Comparison of ENCODE assay signal across 8 mouse cellular contexts in the genomic region with DNA sequence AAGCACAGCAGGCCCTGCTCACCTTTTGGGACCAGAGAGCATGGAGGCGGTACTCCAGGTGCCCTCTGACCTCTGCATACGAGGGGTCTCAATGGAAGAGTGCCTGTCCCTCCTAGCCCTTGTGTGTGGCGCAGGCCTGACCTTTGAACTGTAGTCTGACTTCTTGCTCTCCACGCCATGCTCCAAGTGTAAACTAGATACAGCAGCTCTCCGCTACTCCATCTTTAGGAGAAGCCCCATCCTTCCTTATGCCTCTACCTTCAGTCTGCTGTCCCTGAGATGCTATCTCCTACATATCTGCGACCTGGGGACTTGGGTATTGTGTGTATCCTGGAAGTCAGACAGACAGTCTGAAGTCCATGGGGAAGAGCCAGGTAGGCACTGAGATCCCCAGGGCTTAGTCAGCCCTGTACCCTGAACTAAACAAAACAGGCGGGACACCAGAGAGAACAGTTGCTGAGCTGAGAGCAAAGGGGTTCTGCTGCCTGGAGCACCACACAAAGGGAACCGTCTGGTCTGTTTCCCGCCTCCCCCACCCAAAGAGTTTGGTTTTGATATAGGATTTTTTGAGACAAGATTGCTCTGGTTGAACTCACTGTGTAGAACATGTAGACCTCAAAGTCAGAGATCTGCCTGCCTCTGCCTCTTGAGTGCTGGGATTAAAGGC. TPM values are rescaled to one million over a fixed set of nuclear protein-coding genes. Genes with fewer than 3 reads are reported as not detected.
DNase-seq lines count a peak whose midpoint lies in the region; ATAC-seq and TF ChIP-seq lines count a peak whose summit lies in the region.

No protein-coding gene starts in this region.

- DNase-seq in cerebellum, adult 8-10 months: peak; percentile 30
- no peak for DNase-seq in cerebellum, adult 9-11 months
- DNase-seq in spleen, adult 2 months (ENCODE audit: low read depth in 1 of 2, low spot score in 2 of 2): no peak
- DNase-seq in spleen, postnatal 36 days (ENCODE audit: low spot score in 2 of 2): no peak
- DNase-seq in limb, embryonic 14.5 days (ENCODE audit: low spot score): no peak
- DNase-seq in stomach, postnatal 0 days (ENCODE audit: low spot score): no peak
- no peak for DNase-seq in testis, postnatal 14 days (ENCODE audit: low spot score)
- DNase-seq in adrenal gland, postnatal 14 days: no peak

- peaks cover 15% of the 10 kb centered on the region for H3K36me3 ChIP-seq in spleen, adult 2 months (ENCODE audit: control insufficient read depth, insufficient read depth, low read length)
- peaks cover 40% of the 10 kb centered on the region for H3K36me3 ChIP-seq in limb, embryonic 14.5 days (ENCODE audit: control insufficient read depth, insufficient read depth, low read length)
- peaks cover 11% of the 10 kb centered on the region; the same call in 1 of the 2 replicates for H3K36me3 ChIP-seq in stomach, postnatal 0 days (ENCODE audit: control insufficient read depth, insufficient read depth, low read length)

- peaks cover 24% of the 10 kb centered on the region; the same call in 1 of the 2 replicates for H3K4me1 ChIP-seq in spleen, adult 2 months (ENCODE audit: control insufficient read depth, insufficient read depth, insufficient read length)
- peaks cover 26% of the 10 kb centered on the region for H3K4me1 ChIP-seq in limb, embryonic 14.5 days (ENCODE audit: control insufficient read depth, insufficient read depth, low read length)
- H3K4me1 ChIP-seq in stomach, postnatal 0 days (replicated peaks; ENCODE audit: control insufficient read depth, insufficient read depth): peaks cover 5% of the 10 kb centered on the region; the same call in 1 of the 2 replicates

- H3K4me3 ChIP-seq in spleen, adult 2 months (ENCODE audit: extremely low read depth, insufficient read depth, insufficient read length): no peak overlapping the region
- no peak overlapping the region; the same call in 1 of the 2 replicates for H3K4me3 ChIP-seq in limb, embryonic 14.5 days (replicated peaks; ENCODE audit: low read length)
- H3K4me3 ChIP-seq in stomach, postnatal 0 days (ENCODE audit: low read depth, low read length): no peak overlapping the region

- ATAC-seq in limb, embryonic 14.5 days (ENCODE audit: low FRiP score, low read depth): no peak
- ATAC-seq in stomach, postnatal 0 days (ENCODE audit: low FRiP score, low TSS enrichment): no peak

- H3K9ac ChIP-seq in limb, embryonic 14.5 days (ENCODE audit: low read depth, low read length, severe bottlenecking): no peak overlapping the region
- H3K9ac ChIP-seq in stomach, postnatal 0 days (ENCODE audit: low read length): 0 out of 2 replicates have a peak overlapping the region, but pooled peaks have one; percentile 31

- no peak for TF ChIP-seq POLR2A in spleen, adult 2 months (IDR thresholded peaks at IDR 0.05; ENCODE audit: low read depth, low read length)
- no peak for TF ChIP-seq POLR2A in limb, embryonic 14.5 days (IDR thresholded peaks at IDR 0.05; ENCODE audit: borderline replicate concordance, extremely low read depth, insufficient read depth, insufficient read length)

- H3K9me3 ChIP-seq in limb, embryonic 14.5 days (ENCODE audit: control insufficient read depth, low read length): no peaks in the 10 kb centered on the region
- H3K9me3 ChIP-seq in stomach, postnatal 0 days (ENCODE audit: control insufficient read depth, low read length): no peaks in the 10 kb centered on the region

- WGBS in spleen, adult 2 months: 78% methylated on average over 9 of the region's 9 CpGs
- WGBS in limb, embryonic 14.5 days: 88% methylated on average over 9 of the region's 9 CpGs
- 83% methylated on average over 9 of the region's 9 CpGs for WGBS in stomach, postnatal 0 days

- no peak for TF ChIP-seq EP300 in stomach, postnatal 0 days (optimal IDR thresholded peaks at IDR 0.05)

- H3K27ac ChIP-seq in spleen, adult 2 months (ENCODE audit: insufficient read depth, low read length): 0 out of 2 replicates have a peak overlapping the region, but pooled peaks have one; percentile 28
- H3K27ac ChIP-seq in limb, embryonic 14.5 days (replicated peaks; ENCODE audit: low read depth, low read length): no peak overlapping the region
- peak overlapping the region; percentile 53; the same call in 1 of the 2 replicates for H3K27ac ChIP-seq in stomach, postnatal 0 days (replicated peaks)

- no peak for TF ChIP-seq CTCF in spleen, adult 2 months (IDR thresholded peaks at IDR 0.05; ENCODE audit: extremely low read depth, insufficient read depth, insufficient read length, insufficient replicate concordance)
- no peak for TF ChIP-seq CTCF in stomach, postnatal 0 days (IDR thresholded peaks at IDR 0.05; ENCODE audit: low read depth)

- peak overlapping the region; percentile 83 for H3K4me2 ChIP-seq in limb, embryonic 14.5 days (replicated peaks; ENCODE audit: low read depth, low read length, severe bottlenecking)
- peak overlapping the region; percentile 71 for H3K4me2 ChIP-seq in stomach, postnatal 0 days (replicated peaks; ENCODE audit: low read depth)

- H3K27me3 ChIP-seq in spleen, adult 2 months (ENCODE audit: control insufficient read depth, insufficient read depth, low read length): no peaks in the 10 kb centered on the region
- H3K27me3 ChIP-seq in limb, embryonic 14.5 days (ENCODE audit: control insufficient read depth, insufficient read depth, low read length): no peaks in the 10 kb centered on the region
- H3K27me3 ChIP-seq in stomach, postnatal 0 days (ENCODE audit: control insufficient read depth, insufficient read depth, low read length): no peaks in the 10 kb centered on the region

RNA-seq across cellular contexts. Expression of gene Slc25a22, which starts 1.7 kb away (rescaled TPM):
- polyA plus RNA-seq in spleen, adult 2 months (2012; rRNA removed): 66.2 and 89.4 TPM in 2 replicates
- polyA plus RNA-seq in limb, embryonic 14.5 days (2012; rRNA removed): 75.1 and 104 TPM in 2 replicates
- polyA plus RNA-seq in limb, embryonic 14.5 days (2014; fragmentation: Nextera tagmentation; extraction: Ambion mirVana): 22.8 and 32.2 TPM in 2 replicates
- polyA plus RNA-seq in stomach, postnatal 0 days (2015; fragmentation: Nextera tagmentation; extraction: Ambion mirVana): 17.2 and 17.6 TPM in 2 replicates
- 87.0 and 91.0 TPM in 2 replicates for total RNA-seq in adrenal gland, postnatal 14 days (2021)

RNA-seq across cellular contexts. Expression of gene Cend1, which starts 6.7 kb away (rescaled TPM):
- polyA plus RNA-seq in spleen, adult 2 months (2012; rRNA removed): 0.08 and 0.11 TPM in 2 replicates
- polyA plus RNA-seq in limb, embryonic 14.5 days (2012; rRNA removed): 1.8 TPM in 2 replicates
- 0.66 and 0.75 TPM in 2 replicates for polyA plus RNA-seq in limb, embryonic 14.5 days (2014; fragmentation: Nextera tagmentation; extraction: Ambion mirVana)
- polyA plus RNA-seq in stomach, postnatal 0 days (2015; fragmentation: Nextera tagmentation; extraction: Ambion mirVana): 2.0 and 2.5 TPM in 2 replicates
- 1.0 and 3.6 TPM in 2 replicates for total RNA-seq in adrenal gland, postnatal 14 days (2021)

RNA-seq across cellular contexts. Expression of gene Pidd1, which starts 7.8 kb away (rescaled TPM):
- polyA plus RNA-seq in spleen, adult 2 months (2012; rRNA removed): 20.4 and 31.0 TPM in 2 replicates
- 25.0 and 43.0 TPM in 2 replicates for polyA plus RNA-seq in limb, embryonic 14.5 days (2012; rRNA removed)
- 6.9 and 8.2 TPM in 2 replicates for polyA plus RNA-seq in limb, embryonic 14.5 days (2014; fragmentation: Nextera tagmentation; extraction: Ambion mirVana)
- 1.8 and 2.0 TPM in 2 replicates for polyA plus RNA-seq in stomach, postnatal 0 days (2015; fragmentation: Nextera tagmentation; extraction: Ambion mirVana)
- 3.5 and 5.9 TPM in 2 replicates for total RNA-seq in adrenal gland, postnatal 14 days (2021)

RNA-seq across cellular contexts. Expression of gene Rplp2, which starts 11.2 kb away (rescaled TPM):
- 645 and 662 TPM in 2 replicates for polyA plus RNA-seq in spleen, adult 2 months (2012; rRNA removed)
- 909 and 1,375 TPM in 2 replicates for polyA plus RNA-seq in limb, embryonic 14.5 days (2012; rRNA removed)
- polyA plus RNA-seq in limb, embryonic 14.5 days (2014; fragmentation: Nextera tagmentation; extraction: Ambion mirVana): 1,364 and 1,396 TPM in 2 replicates
- polyA plus RNA-seq in stomach, postnatal 0 days (2015; fragmentation: Nextera tagmentation; extraction: Ambion mirVana): 1,187 and 1,334 TPM in 2 replicates
- 908 and 1,128 TPM in 2 replicates for total RNA-seq in adrenal gland, postnatal 14 days (2021)

RNA-seq across cellular contexts. Expression of gene Pnpla2, which starts 19.0 kb away (rescaled TPM):
- polyA plus RNA-seq in spleen, adult 2 months (2012; rRNA removed): 87.3 and 106 TPM in 2 replicates
- 14.8 and 16.4 TPM in 2 replicates for polyA plus RNA-seq in limb, embryonic 14.5 days (2012; rRNA removed)
- polyA plus RNA-seq in limb, embryonic 14.5 days (2014; fragmentation: Nextera tagmentation; extraction: Ambion mirVana): 14.5 and 14.8 TPM in 2 replicates
- polyA plus RNA-seq in stomach, postnatal 0 days (2015; fragmentation: Nextera tagmentation; extraction: Ambion mirVana): 82.1 and 88.0 TPM in 2 replicates
- total RNA-seq in adrenal gland, postnatal 14 days (2021): 1,289 and 1,648 TPM in 2 replicates
